ENCODE assay signal across 20 mouse cellular contexts in genomic region chr17:24142897-24143296, GRCm38 (mm10). TPM values are rescaled to one million over a fixed set of nuclear protein-coding genes. Genes with fewer than 3 reads are reported as not detected.
DNase-seq lines count a peak whose midpoint lies in the region; ATAC-seq and TF ChIP-seq lines count a peak whose summit lies in the region.
"Had no signal": no experiment of that assay in that cellular context is flagged by ENCODE, and none has a peak within 500 bp of the region (broad histone marks: within the 10 kb centered on the region; RNA-seq: fewer than 3 reads in every experiment).

No protein-coding gene starts in this region.

- H3K27me3 ChIP-seq in hindbrain, embryonic 13.5 days: no peaks in the 10 kb centered on the region
- no peaks in the 10 kb centered on the region for H3K27me3 ChIP-seq in hindbrain, embryonic 16.5 days (replicated peaks; ENCODE audit: control insufficient read depth, insufficient read depth, low read length)
- H3K27me3 ChIP-seq in liver, embryonic 14.5 days (ENCODE audit: control insufficient read depth, insufficient read depth, low read length): no peaks in the 10 kb centered on the region
- H3K27me3 ChIP-seq in liver, embryonic 11.5 days (replicated peaks; ENCODE audit: control insufficient read depth, insufficient read depth, low read length): no peaks in the 10 kb centered on the region
- no peaks in the 10 kb centered on the region for H3K27me3 ChIP-seq in testis, adult 2 months (ENCODE audit: control insufficient read depth, insufficient read depth, low read length)
- H3K27me3 ChIP-seq: embryonic facial prominence, embryonic 13.5 days; forebrain, embryonic 15.5 days; heart, embryonic 15.5 days had no signal

- no peak for DNase-seq in liver, embryonic 14.5 days (ENCODE audit: low read depth in 3 of 3, low spot score in 3 of 3)
- no peak for DNase-seq in liver, embryonic 11.5 days (ENCODE audit: low spot score)
- no peak for DNase-seq in testis, postnatal 14 days (ENCODE audit: low spot score)
- DNase-seq: adrenal gland, adult 2 months; adrenal gland, postnatal 25 days; cerebellum, adult 18-20 months; cerebellum, adult 9-11 months; cerebellum, postnatal 36 days; gastrocnemius, postnatal 10 days; heart, adult 2 months; heart, postnatal 14 days had no signal

- TF ChIP-seq EP300 in liver, embryonic 14.5 days (IDR thresholded peaks at IDR 0.05; ENCODE audit: low read depth): no peak

- no peak overlapping the region; the same call in 1 of the 2 replicates for H3K9ac ChIP-seq in hindbrain, embryonic 13.5 days
- H3K9ac ChIP-seq in hindbrain, embryonic 16.5 days (ENCODE audit: low read depth, low read length): no peak overlapping the region
- H3K9ac ChIP-seq in liver, embryonic 14.5 days (replicated peaks): no peak overlapping the region
- H3K9ac ChIP-seq in liver, embryonic 11.5 days (ENCODE audit: low read depth, low read length): no peak overlapping the region

- no peak for TF ChIP-seq POLR2A in testis, adult 2 months (IDR thresholded peaks at IDR 0.05; ENCODE audit: control insufficient read depth, low read depth, low read length)

- no peaks in the 10 kb centered on the region for H3K36me3 ChIP-seq in hindbrain, embryonic 13.5 days
- no peaks in the 10 kb centered on the region for H3K36me3 ChIP-seq in hindbrain, embryonic 16.5 days (ENCODE audit: control insufficient read depth, insufficient read depth, low read length)
- no peaks in the 10 kb centered on the region; the same call in 1 of the 2 replicates for H3K36me3 ChIP-seq in liver, embryonic 14.5 days (replicated peaks; ENCODE audit: control insufficient read depth, insufficient read depth, low read depth)
- H3K36me3 ChIP-seq in liver, embryonic 11.5 days (ENCODE audit: control insufficient read depth, insufficient read depth, low read length): no peaks in the 10 kb centered on the region
- no peaks in the 10 kb centered on the region for H3K36me3 ChIP-seq in testis, adult 2 months (ENCODE audit: control insufficient read depth, insufficient read depth, low read length)
- H3K36me3 ChIP-seq: embryonic facial prominence, embryonic 13.5 days; forebrain, embryonic 10.5 days; forebrain, embryonic 15.5 days; heart, embryonic 15.5 days; hindbrain, embryonic 10.5 days had no signal

- TF ChIP-seq CTCF in liver, embryonic 14.5 days (IDR thresholded peaks at IDR 0.05; ENCODE audit: low read depth): no peak
- TF ChIP-seq CTCF in testis, adult 2 months (IDR thresholded peaks at IDR 0.05; ENCODE audit: control insufficient read depth, insufficient read depth, insufficient replicate concordance, low read depth, low read length): no peak

- no peak for ATAC-seq in hindbrain, embryonic 13.5 days (ENCODE audit: low FRiP score)
- ATAC-seq in hindbrain, embryonic 16.5 days: no peak
- ATAC-seq in liver, embryonic 14.5 days (ENCODE audit: insufficient read depth): no peak
- no peak for ATAC-seq in liver, embryonic 11.5 days (replicated peaks; ENCODE audit: low FRiP score)
- ATAC-seq in monocyte, adult 5-6 weeks (replicated peaks; ENCODE audit: insufficient number of reproducible peaks, low FRiP score, low TSS enrichment, poor library complexity, severe bottlenecking): no peak
- ATAC-seq: forebrain, embryonic 15.5 days had no signal

- H3K4me1 ChIP-seq in hindbrain, embryonic 13.5 days (replicated peaks): peaks cover 37% of the 10 kb centered on the region
- peaks cover 19% of the 10 kb centered on the region for H3K4me1 ChIP-seq in hindbrain, embryonic 16.5 days (ENCODE audit: control insufficient read depth, insufficient read depth, low read depth, low read length)
- peaks cover 13 to 21% of the 10 kb centered on the region in 2 experiments for H3K4me1 ChIP-seq in liver, embryonic 14.5 days (replicated peaks; ENCODE audit: control insufficient read depth in 2 of 2, insufficient read depth in 2 of 2, low read length in 1 of 2)
- peaks cover 17% of the 10 kb centered on the region for H3K4me1 ChIP-seq in liver, embryonic 11.5 days (replicated peaks; ENCODE audit: control insufficient read depth, insufficient read depth, low read length)
- H3K4me1 ChIP-seq in testis, adult 2 months (ENCODE audit: control insufficient read depth, insufficient read depth, low read length): peaks cover 7% of the 10 kb centered on the region

- H3K27ac ChIP-seq in hindbrain, embryonic 13.5 days: no peak overlapping the region
- H3K27ac ChIP-seq in hindbrain, embryonic 16.5 days (ENCODE audit: low read depth, low read length): no peak overlapping the region
- H3K27ac ChIP-seq in liver, embryonic 14.5 days: no peak overlapping the region
- H3K27ac ChIP-seq in liver, embryonic 11.5 days (ENCODE audit: low read depth, low read length): no peak overlapping the region
- H3K27ac ChIP-seq in testis, adult 2 months (ENCODE audit: control insufficient read depth, insufficient read depth, low read depth, low read length): no peak overlapping the region
- H3K27ac ChIP-seq: embryonic facial prominence, embryonic 13.5 days; forebrain, embryonic 10.5 days; forebrain, embryonic 15.5 days; heart, adult 2 months; heart, embryonic 15.5 days; hindbrain, embryonic 10.5 days had no signal

- H3K9me3 ChIP-seq in hindbrain, embryonic 13.5 days: no peaks in the 10 kb centered on the region
- H3K9me3 ChIP-seq in hindbrain, embryonic 16.5 days (ENCODE audit: control insufficient read depth, low read length): no peaks in the 10 kb centered on the region
- H3K9me3 ChIP-seq in liver, embryonic 14.5 days (ENCODE audit: control insufficient read depth, low read length): no peaks in the 10 kb centered on the region
- H3K9me3 ChIP-seq in liver, embryonic 11.5 days (ENCODE audit: control insufficient read depth, low read length): no peaks in the 10 kb centered on the region
- H3K9me3 ChIP-seq: embryonic facial prominence, embryonic 13.5 days; forebrain, embryonic 10.5 days; forebrain, embryonic 15.5 days; heart, embryonic 15.5 days; hindbrain, embryonic 10.5 days had no signal

- H3K4me3 ChIP-seq in hindbrain, embryonic 13.5 days: peak overlapping the region; percentile 97; the same call in 1 of the 2 replicates
- H3K4me3 ChIP-seq in hindbrain, embryonic 16.5 days (ENCODE audit: low read length): no peak overlapping the region
- H3K4me3 ChIP-seq in liver, embryonic 14.5 days (ENCODE audit: insufficient read depth in 1 of 2, low read depth in 2 of 2, low read length in 2 of 2): no peak overlapping the region
- H3K4me3 ChIP-seq in liver, embryonic 11.5 days (ENCODE audit: low read depth, low read length): no peak overlapping the region
- peak overlapping the region; percentile 50 for H3K4me3 ChIP-seq in testis, adult 2 months (ENCODE audit: control insufficient read depth, low read depth, low read length)

- WGBS in hindbrain, embryonic 13.5 days: 38% methylated on average over 2 of the region's 2 CpGs
- 32% methylated on average over 2 of the region's 2 CpGs for WGBS in hindbrain, embryonic 16.5 days
- WGBS in liver, embryonic 14.5 days (ENCODE audit: insufficient replicate concordance): 39% methylated on average over 2 of the region's 2 CpGs
- 45% methylated on average over 2 of the region's 2 CpGs for WGBS in liver, embryonic 11.5 days

- no peak overlapping the region for H3K4me2 ChIP-seq in hindbrain, embryonic 13.5 days
- no peak overlapping the region for H3K4me2 ChIP-seq in hindbrain, embryonic 16.5 days (ENCODE audit: low read length)
- peak overlapping the region; percentile 90 for H3K4me2 ChIP-seq in liver, embryonic 14.5 days (ENCODE audit: low read depth)
- no peak overlapping the region for H3K4me2 ChIP-seq in liver, embryonic 11.5 days

RNA-seq across cellular contexts. Expression of gene Pdpk1, which starts 7.8 kb away (rescaled TPM):
- polyA plus RNA-seq in hindbrain, embryonic 13.5 days (2015; fragmentation: Nextera tagmentation; extraction: Ambion mirVana): 64.5 and 68.6 TPM in 2 replicates
- 63.5 and 65.1 TPM in 2 replicates for polyA plus RNA-seq in hindbrain, embryonic 16.5 days (2015; fragmentation: Nextera tagmentation; extraction: Ambion mirVana)
- 8.5 and 9.7 TPM in 2 replicates for polyA plus RNA-seq in liver, embryonic 14.5 days (2012; rRNA removed)
- polyA plus RNA-seq in liver, embryonic 14.5 days (2014; fragmentation: Nextera tagmentation; extraction: Ambion mirVana): 24.5 and 25.5 TPM in 2 replicates
- 31.8 and 37.0 TPM in 2 replicates for polyA plus RNA-seq in liver, embryonic 11.5 days (2014; fragmentation: Nextera tagmentation; extraction: Ambion mirVana)
- polyA plus RNA-seq in testis, adult 2 months (2012; rRNA removed): 486 and 516 TPM in 2 replicates
- total RNA-seq in monocyte, adult 5-6 weeks (2017): 37.3 to 63.3 TPM (median 46.8 TPM) in 3 replicates

RNA-seq across cellular contexts. Expression of gene Amdhd2, which starts 20.7 kb away (rescaled TPM):
- polyA plus RNA-seq in hindbrain, embryonic 13.5 days (2015; fragmentation: Nextera tagmentation; extraction: Ambion mirVana): 36.8 and 37.4 TPM in 2 replicates
- polyA plus RNA-seq in hindbrain, embryonic 16.5 days (2015; fragmentation: Nextera tagmentation; extraction: Ambion mirVana): 35.2 and 41.0 TPM in 2 replicates
- 11.6 and 12.7 TPM in 2 replicates for polyA plus RNA-seq in liver, embryonic 14.5 days (2012; rRNA removed)
- 17.6 and 21.7 TPM in 2 replicates for polyA plus RNA-seq in liver, embryonic 14.5 days (2014; fragmentation: Nextera tagmentation; extraction: Ambion mirVana)
- polyA plus RNA-seq in liver, embryonic 11.5 days (2014; fragmentation: Nextera tagmentation; extraction: Ambion mirVana): 30.5 and 35.2 TPM in 2 replicates
- 116 and 135 TPM in 2 replicates for polyA plus RNA-seq in testis, adult 2 months (2012; rRNA removed)
- 6.5 to 24.6 TPM (median 24.4 TPM) in 3 replicates for total RNA-seq in monocyte, adult 5-6 weeks (2017)

RNA-seq across cellular contexts. Expression of gene Atp6v0c, which starts 26.6 kb away (rescaled TPM):
- polyA plus RNA-seq in hindbrain, embryonic 13.5 days (2015; fragmentation: Nextera tagmentation; extraction: Ambion mirVana): 1,028 and 1,039 TPM in 2 replicates
- 1,653 and 1,817 TPM in 2 replicates for polyA plus RNA-seq in hindbrain, embryonic 16.5 days (2015; fragmentation: Nextera tagmentation; extraction: Ambion mirVana)
- polyA plus RNA-seq in liver, embryonic 14.5 days (2012; rRNA removed): 236 and 271 TPM in 2 replicates
- 326 and 346 TPM in 2 replicates for polyA plus RNA-seq in liver, embryonic 14.5 days (2014; fragmentation: Nextera tagmentation; extraction: Ambion mirVana)
- 476 and 499 TPM in 2 replicates for polyA plus RNA-seq in liver, embryonic 11.5 days (2014; fragmentation: Nextera tagmentation; extraction: Ambion mirVana)
- 329 and 345 TPM in 2 replicates for polyA plus RNA-seq in testis, adult 2 months (2012; rRNA removed)
- 55.6 to 90.6 TPM (median 83.3 TPM) in 3 replicates for total RNA-seq in monocyte, adult 5-6 weeks (2017)

Comparison
In these comparisons a context has a peak if more than half of its experiments do, and no peak if none do; other contexts are left out.
1. H3K4me3 ChIP-seq: peak in hindbrain, embryonic 13.5 days (single experiment) and testis, adult 2 months (single experiment); none in hindbrain, embryonic 16.5 days (single experiment), liver, embryonic 14.5 days (0 of 2) and liver, embryonic 11.5 days (single experiment).